Mouse (Mus musculus): ENCODE results near the gene Ago4.

Ago4 gene

GRCm38 (mm10) chr4:126512308-126513066 is 20.8 kb downstream of the Ago4 start:
- peak; percentile 45 for DNase-seq

DNA sequence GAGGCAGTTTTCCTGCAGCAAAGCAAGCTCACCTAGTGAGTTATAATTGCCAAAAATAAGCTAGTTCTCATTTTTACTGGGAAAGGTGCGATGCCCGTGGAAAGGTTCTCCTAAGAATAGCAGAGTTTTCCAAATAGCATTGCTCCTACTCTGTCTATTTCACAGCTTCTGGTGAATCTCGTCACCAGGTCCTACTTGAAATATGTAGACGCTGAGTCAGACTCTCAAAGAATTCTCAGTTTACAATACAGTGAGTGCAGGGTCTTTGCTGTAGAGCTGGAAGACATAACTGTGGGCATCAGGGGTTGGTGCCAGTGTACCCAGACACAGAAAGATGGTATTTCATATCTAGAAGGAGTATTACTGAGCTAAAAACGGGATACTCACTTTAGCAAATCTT is 22.3 kb downstream of the Ago4 start:
- DNase-seq = no peak

- no peak for DNase-seq
Observed at GRCm38 (mm10) chr4:126509072-126509471, 24.2 kb downstream of the Ago4 start.

- DNase-seq = no peak
Observed at GRCm38 (mm10) chr4:126508110-126508899, 25.0 kb downstream of the Ago4 start.

- DNase-seq = no peak
Observed at GRCm38 (mm10) chr4:126502977-126503309, 30.3 kb downstream of the Ago4 start.

DNA sequence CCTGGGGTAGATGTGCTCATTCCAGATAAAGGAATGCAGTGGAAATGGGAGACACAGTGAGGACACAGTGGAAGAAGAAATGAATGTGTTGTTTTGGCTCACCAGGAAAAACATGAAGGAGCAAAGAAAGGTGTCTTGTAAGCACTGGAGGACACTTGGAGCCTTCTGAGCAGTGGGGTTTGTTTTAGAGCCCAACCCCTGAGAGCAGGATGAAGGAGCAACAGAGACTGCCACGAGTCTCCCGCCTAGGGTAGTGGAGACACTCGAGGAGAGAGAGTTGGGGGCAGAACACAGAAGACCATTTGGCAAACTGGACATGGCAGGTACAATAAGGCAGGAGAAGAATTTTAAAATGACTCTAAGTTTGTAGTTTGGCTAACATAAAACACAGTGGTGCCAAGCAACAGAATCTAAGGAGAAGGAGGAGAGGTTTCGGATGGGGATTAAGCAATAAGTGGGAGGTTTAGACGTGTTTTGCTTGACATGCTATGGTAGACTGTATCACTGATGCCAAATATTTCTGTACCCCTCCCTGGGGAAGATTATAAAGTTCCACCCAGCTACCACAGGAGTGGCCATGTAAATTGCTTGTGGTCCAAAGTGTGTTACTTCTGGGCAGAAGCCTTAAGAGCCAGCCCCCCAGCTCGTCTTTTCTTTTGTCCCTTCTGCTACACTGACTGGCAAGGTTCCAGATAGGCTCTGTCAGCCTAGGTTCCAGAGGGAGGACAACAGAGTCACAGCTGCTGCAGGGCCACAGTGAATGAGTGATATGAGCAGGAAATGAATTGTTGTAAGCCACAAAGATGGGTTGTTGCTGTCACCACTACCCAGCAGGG is 30.9 kb downstream of the Ago4 start:
- DNase-seq = peak; percentile 29

DNA sequence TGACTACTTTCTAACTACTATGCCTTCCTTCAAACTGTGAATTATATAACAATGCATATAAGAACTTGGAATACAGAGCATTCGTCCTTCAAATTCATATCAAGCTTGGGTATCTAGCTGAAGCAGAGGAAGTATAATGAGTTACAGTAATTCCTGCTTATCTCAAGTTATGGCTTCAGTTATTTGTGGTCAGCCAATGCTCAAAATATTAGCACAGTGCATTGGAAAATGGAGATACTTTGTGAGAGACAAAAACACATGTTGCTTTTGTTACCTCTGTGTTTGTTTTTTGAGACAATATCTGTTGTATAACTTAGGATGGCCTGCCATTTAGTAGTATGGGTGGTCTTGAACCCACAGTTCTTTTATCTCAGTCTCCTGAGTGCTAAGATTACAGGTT is 34.7 kb downstream of the Ago4 start:
- no peak for DNase-seq

GRCm38 (mm10) chr4:126496963-126497362 is 36.3 kb downstream of the Ago4 start:
- no peak for DNase-seq

DNA sequence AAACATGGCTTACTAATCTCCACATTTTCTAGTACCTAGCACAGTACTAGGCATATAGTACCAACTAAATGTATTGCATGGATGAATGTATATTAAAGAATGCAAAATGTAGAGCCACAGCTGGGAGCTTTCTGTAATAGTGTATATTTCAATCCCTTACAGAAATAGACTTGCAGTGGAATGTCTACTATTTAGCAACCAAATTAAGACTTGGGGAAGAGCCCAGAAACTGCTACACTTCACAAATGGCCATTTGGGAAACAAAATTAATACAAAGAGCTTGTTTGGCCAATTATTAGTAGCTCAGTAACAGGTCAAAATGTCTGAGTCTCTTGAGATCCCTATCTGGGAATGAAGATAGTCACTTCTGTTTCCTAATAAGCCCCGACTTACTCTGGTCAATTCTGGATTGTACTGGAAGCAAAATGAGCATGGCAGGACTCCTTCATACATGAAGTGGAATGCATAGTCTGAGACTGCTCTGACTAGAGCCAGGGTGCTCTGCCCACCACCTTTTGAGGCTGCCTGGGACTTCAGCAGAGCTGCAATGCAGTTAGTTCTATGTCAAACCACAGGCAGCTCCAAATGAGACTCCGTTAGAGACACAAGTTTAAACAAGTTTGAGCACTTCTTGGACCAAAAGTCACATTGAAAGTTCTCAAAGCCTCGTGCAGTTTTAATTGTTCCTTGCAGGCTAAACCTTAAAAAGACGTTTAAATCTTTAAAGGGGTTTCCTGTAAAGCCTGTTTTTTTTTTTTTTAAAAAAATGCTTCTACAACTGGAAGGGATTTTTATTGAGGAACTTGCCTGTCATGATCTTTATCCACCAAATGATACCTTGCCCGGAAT is 37.1 kb downstream of the Ago4 start:
- DNase-seq = no peak

DNA sequence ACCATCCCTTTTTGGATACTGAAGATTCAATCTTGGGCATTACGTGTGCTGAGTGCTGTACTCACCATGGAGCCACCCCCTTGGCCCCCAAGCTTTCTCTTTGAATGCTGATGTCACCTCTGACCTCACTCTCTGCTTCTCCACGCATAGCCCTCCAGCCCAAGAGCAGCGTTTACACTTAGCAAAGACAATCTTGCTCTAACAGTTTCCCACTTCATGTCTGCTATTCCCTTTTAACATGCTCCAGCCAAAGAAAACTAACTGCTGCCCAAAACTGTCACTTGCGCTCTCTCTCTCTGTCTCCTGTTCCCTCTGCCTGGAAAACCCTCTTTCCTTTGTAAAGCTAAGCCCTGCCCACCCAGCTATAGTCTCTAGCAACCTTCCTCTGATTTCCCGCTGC is 37.8 kb downstream of the Ago4 start:
- DNase-seq = no peak

DNA sequence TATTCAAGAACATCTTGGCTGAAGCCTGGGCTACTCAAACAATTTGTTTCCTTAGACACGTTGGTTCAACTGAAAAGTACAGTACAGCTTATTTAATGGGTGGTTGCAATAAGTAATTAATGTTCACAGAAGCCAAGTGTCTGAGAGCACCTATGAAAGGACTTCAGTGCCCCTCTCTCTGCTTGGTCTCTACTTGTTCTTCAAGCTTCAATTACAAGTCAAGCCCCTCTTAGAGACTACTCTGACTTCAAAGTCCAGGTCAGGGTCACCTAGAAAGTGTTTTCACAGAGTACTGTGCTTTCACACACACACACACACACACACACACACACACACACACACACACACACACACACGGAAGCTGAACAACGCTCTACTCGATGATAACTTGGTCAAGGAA is 39.9 kb downstream of the Ago4 start:
- DNase-seq = no peak

DNA sequence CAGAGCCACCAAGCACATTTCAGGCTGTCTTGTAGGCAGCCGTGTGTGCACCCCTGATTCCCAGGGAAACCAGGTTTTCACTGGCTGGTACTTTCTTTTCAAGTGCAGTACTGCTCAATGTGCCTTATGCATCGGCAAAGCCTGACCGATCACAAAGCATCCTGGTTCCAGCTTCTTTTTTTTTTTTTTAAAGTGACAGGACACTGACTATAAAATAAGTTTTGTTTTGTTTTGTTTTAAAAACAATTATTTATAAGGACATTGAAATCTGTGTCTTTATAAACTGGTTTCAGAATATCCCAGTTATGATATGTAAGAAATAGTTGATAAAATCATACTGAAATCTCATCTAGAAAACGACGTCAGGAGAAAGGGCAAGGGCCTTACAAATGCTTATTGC is 41.3 kb downstream of the Ago4 start:
- DNase-seq = no peak

DNA sequence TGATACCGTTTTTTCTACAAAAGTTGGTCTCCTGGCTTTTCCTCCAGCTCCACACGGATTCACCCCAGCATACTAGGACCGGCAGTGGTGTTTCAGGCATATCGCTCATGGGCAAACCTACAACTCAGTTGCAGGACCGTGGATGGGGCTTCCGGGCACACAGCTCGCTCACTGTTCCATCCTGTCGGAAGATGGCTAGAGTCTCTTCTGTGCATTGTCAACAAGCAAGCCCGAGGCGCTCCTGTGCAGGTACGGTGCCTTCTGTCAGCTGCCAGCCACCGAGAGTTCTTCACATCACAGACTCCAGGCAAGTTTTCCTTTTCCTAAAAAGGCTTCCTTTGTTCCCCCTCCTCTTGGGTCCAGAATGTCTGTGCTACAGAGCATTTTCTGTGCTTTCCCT is 42.5 kb downstream of the Ago4 start:
- no peak for DNase-seq

DNA sequence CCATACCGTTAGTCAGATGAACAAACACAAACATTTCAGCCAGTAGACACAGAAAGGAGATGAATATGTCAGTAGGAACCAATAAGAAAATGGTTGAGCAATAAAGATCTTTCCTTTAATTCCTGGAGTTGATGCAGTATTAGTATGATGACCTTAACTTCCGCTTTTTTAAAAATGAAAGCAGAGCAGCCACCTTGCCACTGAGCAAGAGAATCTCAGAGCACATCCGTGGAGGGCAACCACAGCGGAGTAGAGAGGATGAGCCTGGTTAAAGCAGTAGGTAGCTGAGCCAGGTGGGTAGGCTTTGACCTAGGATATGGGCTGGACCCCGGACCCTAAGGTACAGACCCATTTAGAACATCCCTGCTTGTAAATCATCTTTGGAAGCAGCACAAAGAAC is 43.5 kb downstream of the Ago4 start:
- no peak for DNase-seq

DNA sequence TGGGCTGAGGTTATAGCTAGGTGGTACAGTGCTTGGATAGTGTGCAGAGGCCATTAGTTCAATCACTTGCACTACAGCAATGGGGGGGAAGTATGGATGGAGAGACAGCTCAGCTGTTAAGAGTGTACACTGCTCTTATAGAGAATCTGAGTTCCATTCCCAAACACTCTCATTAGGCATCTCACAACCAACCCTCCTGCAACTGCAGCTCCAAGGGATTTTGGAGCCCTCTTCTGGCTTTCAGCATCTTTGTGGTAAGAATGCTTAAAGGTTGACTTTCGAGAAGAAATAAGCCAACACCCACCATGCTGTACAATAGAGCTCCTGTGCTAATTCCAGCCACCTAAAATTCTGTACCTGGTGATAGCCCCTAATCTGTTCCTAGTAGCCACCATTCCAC is 47.1 kb downstream of the Ago4 start:
- DNase-seq = no peak

DNA sequence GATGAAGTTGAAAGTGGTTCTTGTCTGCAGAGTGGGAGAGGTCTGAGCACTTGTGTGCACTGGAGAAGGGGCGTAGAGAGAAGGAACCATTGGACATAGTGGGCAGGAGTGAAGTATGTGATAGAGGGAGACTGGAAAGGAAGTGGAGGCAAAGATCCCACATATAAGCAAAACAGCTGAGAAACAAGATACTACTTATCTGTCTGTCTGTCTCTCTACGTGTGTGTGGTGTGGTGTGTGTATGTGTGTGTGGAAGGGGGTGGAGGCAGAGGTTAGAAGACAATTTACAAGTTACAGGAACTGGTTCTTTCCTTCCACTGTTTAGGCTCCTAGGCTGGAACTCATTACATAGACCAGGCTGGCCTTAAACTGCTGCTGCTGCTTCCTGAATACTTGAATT is 48.2 kb downstream of the Ago4 start:
- DNase-seq = no peak

DNA sequence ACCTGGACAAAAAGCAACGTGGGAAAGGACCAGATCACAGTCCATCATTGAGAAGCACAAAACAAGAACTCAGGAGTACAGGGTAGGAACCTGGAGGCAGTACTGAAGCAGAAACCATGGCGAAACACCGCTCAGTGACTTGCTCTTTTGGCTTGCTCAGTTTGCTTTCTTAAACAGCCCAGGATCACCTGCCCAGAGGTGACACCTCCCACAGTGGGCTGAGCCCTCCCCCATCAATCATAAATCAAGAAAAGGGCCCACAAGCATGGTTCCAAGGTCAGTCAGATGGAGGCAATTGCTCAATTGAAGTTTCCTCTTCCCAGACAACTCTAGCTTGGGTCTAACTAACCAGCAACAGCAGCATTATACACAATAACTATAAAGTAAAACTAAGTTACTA is 49.4 kb downstream of the Ago4 start:
- DNase-seq = no peak

- no peak for DNase-seq
Observed at GRCm38 (mm10) chr4:126482951-126483350, 50.3 kb downstream of the Ago4 start.

DNA sequence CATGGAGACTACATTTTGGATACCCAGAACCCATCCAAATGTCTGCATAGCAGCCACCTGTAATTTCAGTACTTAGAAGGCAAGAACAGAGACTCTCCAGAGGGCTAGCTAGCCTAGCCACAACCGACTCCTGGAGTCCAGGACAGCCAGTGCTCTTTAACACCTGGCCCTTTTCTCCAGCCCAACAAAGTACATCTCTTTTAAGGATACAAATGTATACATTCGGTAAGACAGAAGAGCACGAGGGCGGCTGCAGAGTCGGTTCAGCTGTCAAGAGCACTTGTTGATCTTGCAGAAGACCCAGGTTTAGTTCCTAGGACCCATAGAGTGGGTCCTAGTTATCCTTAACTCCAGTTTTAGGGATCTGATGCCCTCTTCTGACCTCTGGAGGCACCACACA is 51.8 kb downstream of the Ago4 start:
- no peak for DNase-seq

DNA sequence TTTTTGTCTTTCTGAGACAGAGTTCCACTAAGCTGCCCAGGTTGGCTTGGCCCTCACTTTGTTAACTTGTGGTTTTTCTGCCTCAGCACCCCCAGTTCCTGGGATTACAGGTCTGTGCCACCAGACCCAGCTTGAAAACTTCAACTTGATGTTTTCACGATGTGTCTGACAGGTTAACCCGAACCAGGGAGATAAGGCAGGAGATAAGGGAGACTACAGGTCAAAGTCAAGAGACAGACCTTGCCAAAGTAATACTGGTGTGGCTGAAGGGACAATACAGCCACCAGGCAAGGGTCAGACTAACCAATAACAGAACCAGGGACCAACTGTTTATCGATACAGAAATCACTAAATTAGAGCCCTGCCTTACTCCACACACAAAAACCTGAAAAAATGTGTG is 53.0 kb downstream of the Ago4 start:
- no peak for DNase-seq

- DNase-seq = no peak
Observed at GRCm38 (mm10) chr4:126473031-126473430, 60.2 kb downstream of the Ago4 start.

- no peak for DNase-seq
Observed at GRCm38 (mm10) chr4:126469334-126469733, 63.9 kb downstream of the Ago4 start.

GRCm38 (mm10) chr4:126468925-126469324 is 64.3 kb downstream of the Ago4 start:
- no peak for DNase-seq

Data from lung, postnatal 14 days (tissue).